Mouse (Mus musculus): ENCODE measurements around the gene Grik4.

Grik4 gene

GRCm38 (mm10) chr9:42742385-42742784 lies 201.9 kb downstream of the Grik4 start:
- no peak for DNase-seq (ENCODE audit: low read depth)

- no peak for DNase-seq (ENCODE audit: low read depth)
Measured at GRCm38 (mm10) chr9:42736697-42737335, 207.5 kb downstream of the Grik4 start.

GRCm38 (mm10) chr9:42735086-42735485 lies 209.2 kb downstream of the Grik4 start:
- DNase-seq (ENCODE audit: low read depth), result no peak

DNA sequence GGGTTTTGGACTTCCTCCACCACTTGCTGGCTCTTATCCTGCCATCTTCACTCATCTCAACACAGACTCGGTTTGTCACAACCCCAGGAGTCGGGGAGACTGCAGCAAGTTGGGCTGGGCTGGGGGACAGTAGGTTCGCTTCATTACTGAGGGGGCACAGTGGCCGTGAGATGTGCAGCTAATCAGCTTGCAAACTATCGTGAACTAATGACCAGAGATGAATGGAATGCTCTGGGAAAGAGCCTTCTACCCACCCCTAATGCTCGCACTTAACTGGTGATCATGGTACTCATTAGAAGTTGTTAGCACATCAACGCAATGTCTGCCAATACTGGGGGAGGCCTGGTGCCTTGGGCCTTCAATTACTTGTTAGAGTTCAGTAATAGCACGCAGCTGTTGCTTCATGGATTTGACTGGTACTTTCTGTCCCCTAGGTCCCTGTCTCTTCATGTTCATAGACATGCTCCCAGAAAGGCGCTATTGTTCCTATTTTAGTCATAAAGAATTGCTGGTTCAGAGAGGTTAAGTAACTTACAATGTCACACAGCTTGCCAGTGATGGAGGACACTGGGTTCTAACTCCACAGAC lies 211.5 kb downstream of the Grik4 start:
- DNase-seq (ENCODE audit: low read depth), result no peak

DNA sequence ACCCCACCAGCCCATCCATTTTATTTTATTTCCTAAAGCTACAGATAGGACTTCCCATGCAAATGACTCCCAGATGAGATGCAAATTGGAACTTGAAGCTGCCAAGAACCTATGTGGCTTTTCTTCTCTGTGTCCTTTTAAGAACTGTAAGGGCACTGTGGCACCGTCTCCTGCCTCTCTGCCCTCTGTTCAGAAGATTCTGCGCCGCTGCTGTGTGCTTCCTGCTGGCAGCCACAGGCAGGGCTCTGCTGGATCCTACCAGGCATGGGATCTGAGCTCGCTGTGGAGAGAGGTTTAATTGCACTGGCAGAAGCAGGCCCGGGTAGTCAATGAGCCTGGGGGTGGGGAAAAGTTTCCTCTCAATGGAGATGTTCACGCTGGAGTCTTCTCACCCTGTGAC lies 215.8 kb downstream of the Grik4 start:
- DNase-seq (ENCODE audit: low read depth), result no peak

GRCm38 (mm10) chr9:42727661-42728060 lies 216.6 kb downstream of the Grik4 start:
- no peak for DNase-seq (ENCODE audit: low read depth)

DNA sequence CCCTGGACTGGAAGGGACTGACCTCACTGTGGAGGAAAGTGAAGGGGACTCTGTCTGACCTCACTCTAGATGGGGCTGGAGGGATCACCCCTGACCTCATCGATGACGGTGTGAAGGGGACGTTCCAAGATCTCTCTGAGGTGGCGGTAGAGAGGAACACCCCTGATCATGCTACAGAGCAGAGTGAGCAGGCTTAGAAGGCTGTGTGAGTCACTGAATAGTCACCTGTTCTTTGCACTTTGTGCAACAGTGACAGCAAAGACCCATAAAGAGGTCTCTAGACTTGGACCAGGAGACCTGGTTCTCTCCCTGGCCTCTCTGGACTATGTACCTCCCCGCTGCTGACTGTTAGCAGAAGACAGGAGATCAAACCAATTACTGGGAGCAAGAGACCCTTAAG lies 217.1 kb downstream of the Grik4 start:
- no peak for DNase-seq (ENCODE audit: low read depth)

DNA sequence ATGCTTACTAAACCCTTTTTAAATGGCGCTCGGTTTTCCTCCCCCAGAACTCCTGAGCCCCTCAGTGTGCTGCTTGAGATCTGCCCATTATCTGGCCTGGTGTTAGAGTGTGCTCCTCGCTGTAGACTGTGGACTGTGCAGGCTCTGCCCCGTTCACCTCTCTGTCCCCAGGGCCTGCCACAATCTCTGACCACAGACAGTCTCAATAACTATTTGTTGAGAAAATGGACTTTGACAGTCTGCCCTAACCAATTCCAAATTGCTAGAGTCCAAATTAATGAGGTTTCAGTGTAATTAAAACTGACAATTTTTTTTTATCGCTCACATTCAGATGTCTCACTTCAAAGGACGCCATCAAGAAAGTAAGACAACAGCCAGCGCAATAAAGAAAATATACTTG lies 220.2 kb downstream of the Grik4 start:
- no peak for DNase-seq (ENCODE audit: low read depth)

DNA sequence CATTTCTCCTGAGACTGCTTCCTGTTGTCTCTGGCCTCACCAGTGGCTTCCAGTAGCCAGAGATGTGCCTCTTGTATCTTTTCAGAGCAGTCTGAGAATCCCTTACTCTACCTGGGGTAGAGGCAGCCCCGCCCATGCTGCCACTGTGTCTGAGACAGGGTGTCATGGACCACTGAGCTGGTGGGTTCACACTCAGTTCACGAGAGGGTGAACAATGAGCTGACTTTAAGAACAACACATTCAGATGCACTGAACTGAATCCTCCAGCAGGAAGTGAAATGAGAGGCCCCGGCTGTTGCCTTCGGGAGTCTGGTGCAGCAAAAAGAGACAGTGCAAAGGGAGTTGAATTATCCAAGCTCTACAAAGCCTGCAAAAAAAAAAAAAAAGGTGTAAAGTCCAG lies 221.8 kb downstream of the Grik4 start:
- DNase-seq (ENCODE audit: low read depth), result no peak

DNA sequence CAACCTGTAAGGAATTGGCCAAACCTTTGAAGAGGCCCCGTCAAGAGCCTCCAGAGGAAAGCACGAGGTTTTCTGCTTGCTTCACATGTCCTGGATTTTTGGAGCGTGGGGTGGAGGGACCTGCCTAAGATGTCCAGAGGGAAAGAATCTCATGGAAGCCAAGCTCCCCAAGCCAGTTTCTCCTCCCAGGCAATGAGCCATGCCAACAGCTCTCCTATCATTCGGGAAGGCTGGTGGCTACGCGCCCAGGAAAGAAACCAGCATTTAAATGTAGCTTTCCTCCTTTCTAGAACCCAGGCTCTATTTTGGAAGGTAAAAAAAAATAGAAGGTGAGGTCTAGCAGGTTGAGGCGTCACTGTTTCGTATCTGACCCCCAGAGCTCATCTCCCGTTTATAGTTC lies 222.6 kb downstream of the Grik4 start:
- DNase-seq (ENCODE audit: low read depth), result no peak

DNA sequence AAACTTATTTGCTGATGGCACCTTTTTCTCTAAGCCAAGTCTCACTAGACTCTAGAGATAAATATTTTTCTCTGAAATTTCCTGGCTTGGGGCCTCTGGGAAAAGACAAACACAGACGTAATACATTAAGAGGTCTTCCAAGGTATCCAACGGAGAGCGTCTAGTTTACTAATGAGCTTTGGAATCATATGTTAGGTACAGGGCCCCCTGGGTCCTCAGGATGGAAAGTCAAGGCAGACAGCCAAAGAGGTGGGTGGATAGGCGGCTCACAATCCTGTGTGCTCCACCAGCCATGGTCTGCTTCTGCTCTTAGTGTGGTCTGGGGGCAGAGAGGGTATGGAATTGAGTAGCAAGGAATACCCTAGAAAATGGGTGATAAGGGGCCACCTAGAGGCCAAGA lies 223.1 kb downstream of the Grik4 start:
- DNase-seq (ENCODE audit: low read depth), result no peak

GRCm38 (mm10) chr9:42713912-42714311 lies 230.4 kb downstream of the Grik4 start:
- no peak for DNase-seq (ENCODE audit: low read depth)

GRCm38 (mm10) chr9:42705848-42706247 lies 238.4 kb downstream of the Grik4 start:
- no peak for DNase-seq (ENCODE audit: low read depth)

- no peak for DNase-seq (ENCODE audit: low read depth)
Measured at GRCm38 (mm10) chr9:42703191-42703854, 241.0 kb downstream of the Grik4 start.

GRCm38 (mm10) chr9:42702231-42703132 lies 241.8 kb downstream of the Grik4 start:
- DNase-seq (ENCODE audit: low read depth), result no peak

GRCm38 (mm10) chr9:42701729-42702128 lies 242.6 kb downstream of the Grik4 start:
- DNase-seq (ENCODE audit: low read depth), result no peak

GRCm38 (mm10) chr9:42693024-42693423 lies 251.3 kb downstream of the Grik4 start:
- DNase-seq (ENCODE audit: low read depth), result no peak

- DNase-seq (ENCODE audit: low read depth), result no peak
Measured at GRCm38 (mm10) chr9:42688143-42688542, 256.1 kb downstream of the Grik4 start.

DNA sequence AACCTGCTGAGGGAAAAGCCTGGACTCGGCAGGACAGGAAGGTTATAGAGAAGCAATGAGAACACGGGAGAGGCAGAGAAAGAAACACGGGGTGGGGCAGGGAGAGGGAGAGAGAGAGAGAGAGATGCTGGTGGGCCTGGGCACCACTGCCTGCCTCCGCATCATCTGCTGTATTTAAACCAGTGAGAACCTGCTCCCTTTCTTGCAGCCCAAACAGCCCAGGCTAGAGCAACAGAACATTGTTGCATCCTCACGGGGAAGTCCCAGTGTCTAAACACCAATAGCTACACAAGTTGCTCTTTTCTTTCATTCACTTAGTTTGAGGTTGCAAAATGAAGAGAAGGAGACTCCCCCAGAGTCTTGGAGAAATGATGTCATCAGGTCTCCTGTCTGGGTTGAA lies 258.2 kb downstream of the Grik4 start:
- no peak for DNase-seq (ENCODE audit: low read depth)

GRCm38 (mm10) chr9:42674017-42674412 lies 270.3 kb downstream of the Grik4 start:
- no peak for DNase-seq (ENCODE audit: low read depth)

- DNase-seq (ENCODE audit: low read depth), result no peak
Measured at GRCm38 (mm10) chr9:42673385-42674016, 270.8 kb downstream of the Grik4 start.

DNA sequence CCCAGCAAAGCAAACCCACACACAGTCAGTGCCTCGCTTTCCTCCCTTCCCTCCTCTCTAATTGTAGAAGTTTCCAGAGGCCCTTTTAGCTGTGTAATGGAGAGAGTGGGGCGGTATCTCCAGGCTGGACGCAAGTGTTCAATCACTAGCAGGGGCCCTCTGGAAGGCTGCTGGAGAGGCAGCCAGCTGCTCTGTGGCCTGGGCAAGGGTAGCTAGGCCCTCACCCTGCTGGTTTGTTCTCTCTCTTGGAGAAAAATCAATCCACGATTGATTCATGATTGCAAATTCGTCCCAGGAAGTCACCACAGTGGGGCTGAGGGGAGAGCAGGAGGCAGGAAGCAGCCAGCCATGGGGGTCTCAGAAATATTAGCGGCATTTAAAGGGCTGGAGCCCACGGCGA lies 271.3 kb downstream of the Grik4 start:
- no peak for DNase-seq (ENCODE audit: low read depth)
